Mouse (Mus musculus): ENCODE results near the gene Scube1.

DNA sequence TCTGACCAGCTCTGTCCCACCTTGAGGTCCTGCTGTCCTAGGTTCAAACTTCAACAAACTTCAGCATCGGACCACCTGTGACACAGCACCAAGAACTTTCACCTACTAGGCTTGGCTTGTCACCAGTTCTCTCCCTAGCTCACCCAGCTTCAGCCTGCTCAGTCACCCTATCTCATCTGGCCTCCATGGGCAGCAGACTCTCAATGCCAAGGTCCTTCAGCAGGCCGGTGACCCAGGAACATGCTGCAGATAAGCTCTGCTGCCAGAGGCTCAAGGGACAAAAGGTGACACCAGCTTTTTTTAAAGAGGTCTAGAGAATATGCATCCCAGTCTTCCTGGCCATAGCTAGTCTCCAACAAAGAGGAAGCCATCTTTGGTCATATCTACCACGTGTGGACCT, 48.5 kb downstream of the Scube1 start:
- no peak for TF ChIP-seq POLR2A (IDR thresholded peaks at IDR 0.05; ENCODE audit: low read depth, low read length)
- no peak for TF ChIP-seq CTCF (IDR thresholded peaks at IDR 0.05; ENCODE audit: borderline replicate concordance, insufficient read depth, low read length)

Data from embryonic fibroblast, embryonic 13.5 days (primary cell).